Mouse (Mus musculus): ENCODE measurements around the gene Rhot1.
"Not testable (repeated sequence)": the region's sequence is repeated elsewhere in the genome, so short reads cannot be mapped to it uniquely, and the experiment has no call there.

Rhot1 gene

DNA sequence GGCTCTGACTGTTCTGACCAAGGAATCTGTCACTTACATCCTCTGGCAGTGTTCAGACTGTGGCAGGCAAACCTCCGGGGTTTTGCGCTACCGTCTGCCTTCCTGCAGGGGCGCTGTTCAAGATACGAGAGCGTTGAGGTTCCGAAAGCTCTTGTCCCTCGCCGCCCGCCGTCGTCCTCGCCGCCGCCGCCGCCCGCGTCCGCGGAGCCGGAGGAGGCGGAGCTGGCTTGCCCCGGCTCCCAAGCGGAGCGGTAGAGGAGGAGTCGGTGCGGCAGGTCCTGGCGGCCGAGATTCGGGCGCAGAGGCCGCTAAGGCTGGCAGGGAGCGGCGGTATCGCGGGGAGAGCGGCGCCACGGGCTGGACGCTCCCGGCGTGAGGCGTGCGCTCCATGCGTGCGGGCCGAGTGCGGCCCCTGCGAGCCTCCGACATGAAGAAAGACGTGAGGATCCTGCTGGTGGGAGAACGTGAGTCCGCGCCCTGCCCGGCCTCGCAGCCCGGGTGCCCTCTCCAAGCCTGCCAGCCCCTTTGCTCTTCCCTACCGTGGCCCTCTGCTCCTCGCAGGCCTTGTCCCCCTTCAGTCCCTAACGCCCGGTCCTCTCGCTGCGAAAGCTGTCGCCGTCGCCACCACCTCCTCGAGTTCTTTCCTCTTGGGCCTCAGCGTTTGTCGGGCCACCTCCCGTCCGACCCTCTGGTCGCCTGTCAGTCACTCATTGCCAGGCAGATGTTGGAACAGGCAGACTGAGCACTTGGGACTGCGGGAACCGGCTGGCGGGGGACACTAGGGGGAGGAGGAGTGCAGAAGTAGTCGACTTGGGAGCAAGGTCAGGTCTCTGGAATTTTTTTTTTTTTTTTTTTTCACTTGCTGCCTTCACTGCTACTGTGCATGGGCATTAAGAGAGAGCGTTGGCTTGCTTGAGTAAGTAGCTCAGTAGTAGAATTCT, at the start of gene Rhot1:
Gene Rhot1 (plus strand): TSS at position 160 of the 941 bp plus-strand sequence.
- peak; percentile 98 for DNase-seq (ENCODE audit: low read depth, low spot score)

DNA sequence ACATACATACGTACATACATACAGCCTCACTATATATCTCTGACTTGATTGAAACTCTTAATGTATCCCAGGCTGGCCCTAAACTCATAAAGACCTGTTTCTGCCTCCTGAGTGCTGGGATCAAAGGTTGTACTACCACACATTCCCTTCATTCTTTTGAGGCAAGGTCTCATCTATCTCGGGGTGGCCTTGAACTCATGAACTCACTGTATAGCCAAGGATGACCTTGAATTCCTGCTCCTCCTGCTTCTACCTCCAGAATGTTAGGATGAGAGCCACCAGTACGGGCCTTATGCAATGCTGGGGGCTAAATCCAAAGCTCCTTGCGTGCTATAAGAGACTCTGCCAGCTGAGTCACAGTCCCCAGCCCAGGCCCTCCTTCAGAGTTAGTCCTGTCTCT, 47.8 kb upstream of the Rhot1 start:
- DNase-seq (ENCODE audit: low read depth, low spot score) = peak; percentile 77

DNA sequence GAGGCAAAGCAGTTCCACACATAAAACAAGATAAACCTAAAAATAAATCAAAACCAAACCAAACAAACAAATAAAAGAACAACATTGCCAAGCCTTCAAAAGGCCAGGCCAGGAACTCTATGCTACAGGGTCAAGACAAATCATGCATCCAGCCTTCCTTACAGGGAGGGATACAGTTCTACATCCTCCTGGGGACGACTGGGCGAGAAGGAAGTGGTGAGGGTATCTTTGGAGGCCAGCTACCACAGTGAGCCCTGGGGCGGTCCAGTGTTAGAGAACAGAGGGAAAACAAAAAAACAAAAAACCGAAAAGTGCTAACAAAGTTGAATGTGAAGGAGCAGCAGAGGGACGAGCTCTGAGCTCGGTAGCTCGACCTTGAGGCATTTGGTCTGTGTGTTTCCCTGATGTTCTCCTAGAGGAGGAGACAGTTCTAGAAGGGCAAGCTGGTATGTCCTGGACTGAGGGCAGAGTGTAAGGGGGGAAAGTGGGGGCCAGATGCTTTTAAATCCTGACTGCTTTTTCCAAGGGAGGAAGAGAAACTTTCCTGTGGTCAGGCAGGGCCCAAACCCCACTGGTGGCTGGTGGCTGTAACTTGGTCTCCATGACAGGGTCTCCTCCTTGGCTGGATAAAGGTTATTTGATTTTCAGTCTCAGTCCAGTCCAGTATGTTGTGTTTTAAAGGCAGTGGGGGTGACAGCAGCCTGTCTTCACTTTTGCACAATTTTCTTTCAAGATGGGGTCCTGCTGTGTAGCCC, 45.3 kb upstream of the Rhot1 start:
- DNase-seq (ENCODE audit: low read depth, low spot score) = no peak

DNA sequence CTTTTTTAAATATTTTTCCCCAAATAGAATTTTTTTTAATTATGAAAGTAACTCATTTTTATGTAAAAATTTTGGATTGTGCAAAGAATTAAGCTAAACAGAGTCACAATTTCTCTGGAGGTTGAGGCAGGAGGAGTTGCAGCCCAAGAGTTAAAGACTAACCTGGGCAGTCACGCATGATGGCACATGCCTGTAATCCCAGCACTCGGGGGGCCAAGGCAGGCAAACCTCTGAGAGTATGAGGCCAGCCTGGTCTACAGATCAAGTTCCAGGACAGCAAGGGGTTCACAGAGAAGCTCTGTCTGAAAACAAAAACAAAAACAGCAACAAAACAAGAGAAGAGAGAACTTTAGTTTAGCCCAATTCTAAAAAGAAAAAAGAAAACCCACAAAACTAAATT, 44.6 kb upstream of the Rhot1 start:
- DNase-seq (ENCODE audit: low read depth, low spot score) = no peak

DNA sequence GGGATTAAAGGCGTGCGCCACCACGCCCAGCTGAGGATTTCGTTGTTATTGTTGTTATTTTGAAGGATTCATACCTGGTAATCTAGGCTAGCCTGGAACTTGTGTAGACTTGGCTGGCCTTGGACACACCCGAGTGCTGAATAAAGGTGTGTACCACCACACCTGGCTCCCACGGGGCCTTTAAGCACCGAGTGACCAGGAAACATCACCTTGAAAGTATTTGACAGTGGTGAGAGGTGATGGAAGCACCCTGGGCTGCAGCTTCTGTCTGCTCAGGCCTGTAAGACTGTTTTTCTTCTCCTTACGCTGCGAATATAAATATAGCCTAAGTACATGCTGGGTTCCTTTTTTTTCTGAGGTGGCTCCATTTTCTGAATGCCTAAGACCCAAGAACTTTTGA, 40.7 kb upstream of the Rhot1 start:
- DNase-seq (ENCODE audit: low read depth, low spot score) = peak; percentile 53

DNA sequence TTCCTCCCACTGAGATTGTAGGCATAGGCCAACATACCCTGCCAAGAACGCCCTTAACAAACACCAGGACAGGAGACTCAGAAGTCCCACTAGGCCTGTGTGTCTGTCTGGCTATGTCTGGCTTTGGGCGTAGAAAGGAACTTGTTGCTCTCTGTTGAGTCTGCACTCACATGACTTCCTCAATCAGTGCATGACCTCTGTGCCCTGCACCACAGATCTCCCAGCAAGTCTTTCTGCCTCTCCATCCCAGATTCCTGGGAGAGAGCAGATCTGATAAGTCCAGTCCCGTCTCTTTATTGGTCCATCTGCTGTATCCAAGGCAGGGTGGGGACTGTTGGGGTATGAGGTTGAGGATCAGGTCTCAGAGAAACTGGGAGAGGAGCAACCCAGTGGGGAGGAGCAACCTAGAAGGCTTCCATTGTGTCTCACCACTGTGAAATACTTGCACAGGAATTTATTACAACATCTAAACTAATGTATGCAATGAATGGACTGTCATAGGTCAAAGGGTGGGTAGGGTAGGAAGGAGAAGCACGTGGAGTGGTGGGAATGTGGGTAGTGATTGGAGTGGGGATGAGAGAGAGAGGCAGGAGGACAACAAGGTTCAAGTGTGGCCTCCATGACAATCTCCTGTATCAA, 40.1 kb upstream of the Rhot1 start:
- peak; percentile 60 for DNase-seq (ENCODE audit: low read depth, low spot score)

DNA sequence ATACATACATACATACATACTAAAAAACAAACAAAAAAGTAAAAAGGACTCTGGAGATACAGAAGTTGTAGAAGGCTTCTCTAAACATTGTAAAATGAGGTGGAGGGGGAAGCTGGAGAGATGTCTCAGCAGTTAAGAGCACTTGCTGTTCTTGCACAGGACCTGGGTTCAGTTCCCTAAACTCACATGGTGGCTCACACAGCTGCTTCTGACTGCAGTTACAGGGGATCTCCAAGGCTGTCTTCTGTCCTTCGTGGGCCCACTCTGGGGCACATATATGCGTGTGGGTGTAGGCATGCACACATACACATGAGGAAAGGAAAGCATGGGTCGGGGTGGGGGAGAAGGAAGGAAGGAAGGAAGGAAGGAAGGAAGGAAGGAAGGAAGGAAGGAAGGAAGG, 39.2 kb upstream of the Rhot1 start:
- DNase-seq (ENCODE audit: low read depth, low spot score) = no peak

DNA sequence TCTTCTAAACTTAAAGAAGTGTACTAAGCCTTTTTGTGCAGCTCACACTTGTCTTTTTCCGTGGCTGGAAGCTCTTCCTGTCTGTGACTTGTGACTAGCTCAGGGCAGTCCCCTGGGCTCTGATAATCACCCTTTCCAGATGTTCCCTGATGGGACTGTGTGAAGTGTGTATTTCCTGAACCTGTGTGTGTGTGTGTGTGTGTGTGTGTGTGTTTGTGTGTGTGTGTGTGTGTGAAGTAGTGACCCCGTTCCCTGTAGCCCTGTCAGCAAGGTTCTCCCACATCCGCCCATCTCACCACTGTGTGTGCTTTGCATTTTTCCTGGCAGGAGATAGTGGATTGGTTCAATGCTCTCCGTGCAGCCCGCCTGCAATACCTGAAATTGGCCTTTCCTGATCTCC, 38.5 kb upstream of the Rhot1 start:
- no peak for DNase-seq (ENCODE audit: low read depth, low spot score)

DNA sequence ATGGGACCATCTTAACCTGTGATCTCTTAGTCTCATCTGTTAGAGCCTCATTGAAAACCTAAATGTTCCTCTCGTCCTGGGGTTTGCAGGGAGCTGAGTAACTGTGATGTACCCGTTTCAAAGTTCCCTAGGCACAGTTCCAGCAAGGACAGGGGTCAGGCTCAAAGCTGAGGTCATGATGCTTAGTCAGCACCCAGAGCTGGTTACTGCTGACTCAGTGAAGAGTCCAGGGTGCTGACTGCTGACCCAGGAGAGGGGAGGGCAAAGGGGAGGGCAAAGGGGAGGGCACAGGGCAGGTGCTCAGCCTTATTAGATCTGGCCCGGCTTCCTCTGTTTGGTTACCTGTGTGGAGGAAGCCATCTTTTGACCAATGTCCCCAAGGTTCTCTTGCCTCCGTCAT, 36.9 kb upstream of the Rhot1 start:
- DNase-seq (ENCODE audit: low read depth, low spot score) = no peak

DNA sequence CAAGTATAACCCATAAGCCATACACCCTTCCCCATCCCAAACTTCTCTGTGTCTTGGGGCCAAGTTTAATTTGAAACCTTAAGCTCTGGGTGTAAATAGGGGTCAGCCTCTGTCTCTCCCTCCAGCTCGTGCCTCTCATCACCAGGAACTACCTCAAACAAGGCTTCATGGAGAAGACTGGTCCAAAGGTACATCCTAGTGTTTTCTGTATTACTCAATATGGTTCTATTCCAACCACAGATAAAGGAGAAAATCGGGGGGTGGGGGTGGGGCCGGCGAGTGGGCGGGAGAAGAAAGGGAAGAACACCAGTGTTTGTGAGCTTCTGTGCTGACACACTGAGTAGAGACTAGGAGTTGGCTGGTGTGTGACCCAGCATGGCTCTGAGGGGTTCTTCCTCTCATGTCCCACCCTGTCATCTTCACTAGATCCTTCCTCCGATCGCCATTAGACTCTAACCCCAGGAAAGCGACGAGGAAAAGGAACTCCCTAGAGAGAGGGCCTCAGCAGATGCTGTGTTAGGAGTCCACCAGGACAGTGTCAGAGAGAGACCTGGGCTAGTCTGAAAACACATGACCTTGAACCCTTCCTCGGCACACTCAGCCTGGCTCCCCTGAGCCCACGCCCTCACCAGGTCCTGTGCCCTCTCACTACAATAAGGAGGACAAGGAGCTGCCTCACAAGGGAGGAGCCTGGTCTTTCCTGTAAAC, 34.7 kb upstream of the Rhot1 start:
- peak; percentile 35 for DNase-seq (ENCODE audit: low read depth, low spot score)

DNA sequence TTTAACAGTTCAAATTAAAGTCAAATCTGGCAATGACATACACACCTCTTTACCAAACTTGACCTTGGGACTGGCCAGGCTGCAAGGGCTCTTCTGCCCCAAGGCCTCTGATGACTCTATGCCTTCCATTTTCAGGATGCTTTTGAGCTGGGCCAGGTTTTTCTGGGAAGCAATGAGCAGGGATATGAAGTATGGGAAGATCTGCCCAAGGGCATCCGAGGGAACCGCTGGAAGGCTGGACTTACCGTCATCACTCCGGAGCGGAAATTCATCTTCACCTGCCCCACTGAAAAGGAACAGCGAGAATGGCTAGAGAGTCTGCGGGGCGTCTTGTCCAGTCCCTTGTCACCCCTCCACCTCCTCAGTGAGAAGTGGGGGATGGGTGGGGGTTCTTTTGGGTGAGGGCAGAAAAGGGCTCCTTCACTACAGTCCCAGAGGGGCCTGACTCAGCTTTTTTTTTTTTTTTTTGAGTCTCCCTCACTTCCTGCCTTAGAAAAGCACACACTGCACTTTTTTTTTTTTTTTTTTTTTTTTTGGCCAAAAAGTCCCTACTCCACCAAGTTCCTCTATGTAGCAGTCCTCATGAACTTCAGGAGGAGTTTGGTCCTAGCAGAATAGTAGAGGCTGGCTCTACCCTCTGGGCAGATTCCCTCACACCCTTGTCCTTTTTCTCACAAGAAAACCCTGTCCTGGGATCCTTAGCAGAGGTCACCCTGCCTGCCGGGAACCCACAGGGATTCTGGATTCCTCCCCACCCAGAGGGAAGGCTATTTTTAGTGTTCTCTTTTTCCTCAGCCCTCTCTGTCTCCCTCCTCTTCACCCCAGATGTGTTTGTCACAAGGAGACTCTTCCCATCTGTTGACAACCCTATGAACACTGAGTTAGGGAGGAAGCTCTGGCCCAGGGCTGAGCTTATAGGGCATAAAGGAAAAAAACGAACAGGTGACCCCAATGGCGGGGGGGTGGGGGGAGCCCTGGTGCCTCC, 31.6 kb upstream of the Rhot1 start:
- DNase-seq (ENCODE audit: low read depth, low spot score) = peak; percentile 73

DNA sequence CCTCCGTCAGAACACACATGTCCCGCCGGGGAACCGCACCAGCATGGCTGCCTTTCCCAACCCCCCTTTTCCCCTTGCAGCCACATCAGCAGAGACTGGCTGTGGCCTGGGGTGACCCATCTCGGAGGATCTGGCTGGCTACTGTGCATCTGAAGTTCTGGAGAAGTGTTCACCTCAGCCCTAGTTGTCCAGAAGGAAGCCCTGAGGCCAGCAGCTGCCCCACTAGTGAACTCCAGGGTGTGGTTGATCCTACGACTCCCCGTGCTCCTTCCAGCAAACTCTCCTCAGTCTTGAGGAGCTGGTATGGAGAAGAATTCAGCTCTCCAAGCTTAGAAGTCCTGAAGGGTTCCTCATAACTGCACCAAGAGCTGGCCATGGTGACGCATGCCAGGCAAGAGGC, 30.5 kb upstream of the Rhot1 start:
- no peak for DNase-seq (ENCODE audit: low read depth, low spot score)

DNA sequence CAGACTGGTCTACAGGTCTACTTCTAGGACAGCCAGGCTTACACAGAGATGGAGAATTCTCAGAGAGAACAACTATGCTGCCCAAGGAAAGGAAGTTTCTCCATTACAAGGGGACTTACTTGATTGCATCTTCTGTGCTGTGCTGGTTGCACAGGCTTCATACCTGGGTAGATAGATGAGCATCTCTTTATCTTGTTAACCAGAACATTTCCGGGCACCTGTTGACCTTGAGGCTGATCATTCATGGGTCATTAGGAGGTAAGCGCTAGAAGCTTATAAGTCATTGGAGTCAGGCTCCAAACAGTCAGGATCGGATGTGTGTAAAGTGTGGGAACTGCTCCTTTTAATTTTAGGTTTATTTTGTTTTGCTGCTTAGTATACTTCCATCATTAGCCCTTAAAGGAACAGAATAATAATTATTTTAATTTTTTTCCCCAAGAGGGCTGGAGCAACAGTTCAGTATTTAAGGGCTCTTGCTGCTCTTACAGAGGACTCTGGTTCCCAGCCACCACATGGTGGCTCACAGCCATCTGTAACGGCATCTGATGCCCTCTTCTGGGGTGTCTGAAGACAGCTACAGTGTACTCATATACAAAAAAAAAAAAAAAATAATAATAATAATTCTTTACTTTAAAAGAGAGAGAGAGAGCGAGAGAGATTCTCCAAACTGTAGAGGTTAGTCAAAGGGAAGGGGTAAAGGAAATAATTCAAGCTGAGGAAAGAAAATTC, 27.6 kb upstream of the Rhot1 start:
- peak; percentile 80 for DNase-seq (ENCODE audit: low read depth, low spot score)

DNA sequence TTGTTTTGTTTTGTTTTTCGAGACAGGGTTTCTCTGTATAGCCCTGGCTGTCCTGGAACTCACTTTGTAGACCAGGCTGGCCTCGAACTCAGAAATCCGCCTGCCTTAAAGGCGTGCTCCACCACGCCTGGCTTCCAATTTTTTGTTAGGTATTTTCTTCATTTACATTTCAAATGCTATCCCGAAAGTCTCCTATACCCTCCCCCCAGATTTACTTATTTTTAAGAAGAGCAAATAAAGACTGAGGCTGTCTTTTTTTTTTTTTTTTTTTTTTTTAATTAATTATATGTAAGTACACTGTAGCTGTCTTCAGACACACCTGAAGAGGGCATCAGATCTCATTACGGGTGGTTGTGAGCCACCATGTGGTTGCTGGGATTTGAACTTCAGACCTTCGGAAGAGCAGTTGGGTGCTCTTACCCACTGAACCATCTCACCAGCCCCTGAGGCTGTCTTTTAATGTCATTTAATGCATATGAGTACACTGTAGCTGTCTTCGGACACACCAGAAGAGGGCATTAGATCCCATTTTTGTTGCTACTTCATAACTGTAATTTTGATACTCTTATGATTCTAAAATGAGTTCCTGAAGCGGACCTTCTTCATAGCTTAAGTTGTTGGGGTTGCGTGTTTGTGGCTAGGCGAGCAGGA, 25.6 kb upstream of the Rhot1 start:
- DNase-seq (ENCODE audit: low read depth, low spot score) = not testable (repeated sequence)

DNA sequence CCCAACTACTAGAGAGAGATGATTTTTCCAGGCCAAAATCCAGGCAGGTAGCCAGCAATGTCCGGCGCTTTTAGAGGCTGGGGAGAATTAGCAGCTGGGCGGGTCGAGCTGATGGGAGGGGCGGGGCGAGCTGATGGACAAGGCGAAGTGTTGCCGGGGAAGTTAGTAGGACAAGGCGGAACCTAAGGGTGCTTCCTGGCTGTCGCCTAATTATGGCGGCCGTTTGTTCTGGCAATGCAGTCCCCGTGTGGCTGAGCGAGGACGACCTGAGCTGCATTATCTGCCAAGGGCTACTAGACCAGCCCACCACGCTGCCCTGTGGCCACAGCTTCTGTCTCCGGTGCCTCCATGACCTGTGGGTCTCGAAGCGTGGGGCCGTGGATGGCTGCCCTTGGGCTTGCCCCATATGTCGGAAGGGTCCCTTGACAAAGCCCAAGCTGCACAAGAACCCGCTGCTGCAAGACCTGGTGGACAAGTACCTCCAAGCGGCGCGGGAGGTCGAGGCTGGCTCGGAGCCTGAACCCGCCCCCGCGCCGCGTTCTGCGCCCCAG, 25.0 kb upstream of the Rhot1 start, which contains the start of gene Rnf135:
Gene Rnf135 (plus strand): TSS at position 147 of the 551 bp plus-strand sequence.
- DNase-seq (ENCODE audit: low read depth, low spot score) = peak; percentile 89

DNA sequence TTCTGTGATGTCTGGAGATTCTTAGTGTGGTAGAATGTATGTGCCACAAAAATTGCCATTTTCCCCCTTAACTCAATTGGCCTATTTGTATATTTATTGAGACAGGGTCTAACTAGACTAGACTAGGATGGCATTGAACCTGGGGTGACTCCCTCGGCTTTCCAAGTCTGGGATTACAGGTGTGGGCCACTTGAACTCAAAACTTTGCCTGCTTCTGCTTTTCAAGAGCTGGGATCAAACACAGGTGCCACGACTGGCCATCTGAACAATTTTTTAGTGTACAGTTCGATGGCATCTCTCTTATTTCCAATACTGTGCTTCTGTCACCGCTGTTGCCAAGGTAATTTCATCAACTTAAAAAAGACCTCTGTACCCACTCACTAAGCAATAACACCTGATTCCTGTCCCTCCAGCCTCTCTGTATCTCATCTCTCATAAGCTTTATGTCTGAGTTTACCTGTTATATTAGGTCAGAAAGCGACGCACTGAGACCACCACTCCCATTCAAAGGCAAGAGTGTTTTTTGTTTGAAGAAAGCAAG, 24.2 kb upstream of the Rhot1 start:
- DNase-seq (ENCODE audit: low read depth, low spot score) = no peak

DNA sequence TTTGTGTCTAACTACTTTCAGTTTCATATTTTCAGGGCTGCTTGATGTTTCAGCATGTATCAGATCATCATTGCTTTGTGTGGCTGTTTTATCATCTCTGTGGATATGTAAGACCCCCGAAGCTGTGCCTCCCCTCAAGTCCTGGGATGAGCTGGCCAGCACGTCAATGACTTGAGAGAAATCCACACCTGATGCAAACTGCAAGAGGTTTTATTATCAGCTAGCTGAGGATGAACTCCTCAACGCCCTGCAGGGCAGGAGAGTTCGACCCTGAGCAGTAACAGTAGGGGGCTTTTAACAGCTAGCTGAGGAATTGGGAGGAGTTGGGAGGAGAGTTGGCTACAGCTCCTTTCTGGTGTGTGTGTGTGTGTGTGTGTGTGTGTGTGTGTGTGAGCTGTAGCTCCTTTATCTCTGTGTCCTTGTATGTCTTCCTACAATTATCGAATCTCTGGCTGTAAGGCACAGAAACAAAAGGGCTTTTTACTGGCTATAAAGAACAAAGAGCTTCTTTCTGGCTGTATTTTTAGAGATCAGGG, 23.3 kb upstream of the Rhot1 start:
- DNase-seq (ENCODE audit: low read depth, low spot score) = peak; percentile 84

DNA sequence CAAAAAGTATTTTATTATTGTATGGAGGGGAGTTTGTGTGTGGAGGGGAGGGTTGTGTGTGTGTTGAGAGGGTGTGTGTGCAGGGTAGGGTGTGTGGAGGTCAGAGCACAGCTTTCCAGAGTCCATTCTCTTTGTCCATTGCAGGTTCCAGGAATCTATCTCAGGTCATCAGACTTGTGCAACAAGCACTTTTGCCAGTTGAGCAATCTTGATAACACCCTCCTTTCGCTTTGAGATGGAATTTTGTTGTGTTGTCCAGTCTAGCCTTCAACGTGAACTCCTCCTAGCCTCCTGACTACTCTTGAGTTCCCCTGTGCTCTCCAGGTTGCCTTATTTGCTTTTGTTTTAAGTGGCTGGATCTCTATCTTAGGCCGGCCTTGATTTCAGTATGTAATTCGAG, 18.5 kb upstream of the Rhot1 start:
- no peak for DNase-seq (ENCODE audit: low read depth, low spot score)
